Mouse (Mus musculus): ENCODE data around the gene Gm14862.
"Not testable (repeated sequence)": the region's sequence is repeated elsewhere in the genome, so short reads cannot be mapped to it uniquely, and the experiment has no call there.

- TF ChIP-seq POLR2A (IDR thresholded peaks at IDR 0.05; ENCODE audit: borderline replicate concordance, insufficient read depth, low read length); CTCF (IDR thresholded peaks at IDR 0.05; ENCODE audit: borderline replicate concordance, insufficient read depth, low read depth, low read length): not testable (repeated sequence)
Observed at GRCm38 (mm10) chrX:9293140-9293829, 36.6 kb upstream of the Gm14862 start.

All from cerebellum, adult 2 months (tissue).